Mouse (Mus musculus): ENCODE measurements at regions not wholly inside any gene's neighbourhood (a gene's known extent, or its start where the extent isn't known, plus 50 kb on each side); places are given as distances from the start of the nearest gene placed in this dataset.
A peak's percentile ranks its signal among the peaks of the same experiment; 100 is the strongest.

DNA sequence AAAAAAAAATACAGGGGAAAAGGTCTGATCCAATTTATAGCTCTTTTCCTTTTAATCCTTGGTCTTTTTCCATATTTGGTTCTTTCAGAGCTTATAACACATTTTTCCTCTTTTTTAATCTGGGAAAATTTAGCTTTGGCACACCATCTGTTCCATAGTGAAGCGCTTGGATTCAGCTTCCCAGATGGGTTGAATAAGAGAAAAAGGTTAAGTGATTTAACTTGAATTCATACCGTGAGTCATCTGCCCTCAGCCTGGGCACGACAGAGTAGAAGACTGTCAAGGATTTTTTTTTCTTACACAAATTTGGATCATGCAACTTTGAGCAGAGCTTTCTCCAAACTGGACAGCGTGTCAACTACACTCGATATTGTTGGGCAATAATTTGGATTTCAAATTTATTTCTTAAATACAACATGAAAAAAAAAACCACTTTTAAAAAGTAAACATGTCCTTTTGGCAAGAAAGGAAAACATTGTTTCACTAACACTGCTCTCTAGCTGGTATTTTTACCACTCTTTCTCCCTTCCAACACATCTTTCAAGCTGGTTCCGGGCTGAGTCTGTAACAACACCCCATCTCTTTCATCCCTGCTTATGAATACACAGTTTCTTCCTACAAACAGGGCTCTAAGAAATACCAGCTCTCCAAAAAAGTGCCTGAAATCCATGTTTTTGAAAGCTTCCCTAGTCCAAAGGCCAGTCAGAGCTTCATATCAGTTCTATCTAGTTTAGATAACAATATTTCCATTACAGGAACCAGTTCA, 177.8 kb downstream of the Spry2 start:
- DNase-seq (ENCODE audit: inconsistent age in 2 of 2, low spot score in 1 of 2) = peak in 1 of 2 experiments; percentile 73

DNA sequence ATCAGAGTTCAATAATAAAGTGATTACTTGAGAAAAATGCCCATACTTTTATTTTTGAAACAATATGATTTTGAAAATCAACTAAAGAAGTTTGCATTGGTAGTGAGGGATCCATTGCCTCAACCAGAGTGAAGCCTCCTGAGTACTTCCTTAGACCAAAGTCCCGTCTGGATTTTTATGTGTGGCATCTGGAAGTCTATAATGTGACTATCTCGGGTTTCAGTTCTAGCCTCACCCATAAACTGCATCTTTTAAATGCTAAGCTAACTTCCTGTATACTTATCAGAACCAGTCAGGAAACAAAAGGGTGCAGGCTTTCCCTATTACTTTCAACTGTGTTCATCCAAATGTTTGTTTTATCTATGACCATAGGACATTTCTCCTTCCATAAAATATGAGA, 178.8 kb downstream of the Spry2 start:
- no peak for DNase-seq (ENCODE audit: inconsistent age in 2 of 2, low spot score in 1 of 2)

DNA sequence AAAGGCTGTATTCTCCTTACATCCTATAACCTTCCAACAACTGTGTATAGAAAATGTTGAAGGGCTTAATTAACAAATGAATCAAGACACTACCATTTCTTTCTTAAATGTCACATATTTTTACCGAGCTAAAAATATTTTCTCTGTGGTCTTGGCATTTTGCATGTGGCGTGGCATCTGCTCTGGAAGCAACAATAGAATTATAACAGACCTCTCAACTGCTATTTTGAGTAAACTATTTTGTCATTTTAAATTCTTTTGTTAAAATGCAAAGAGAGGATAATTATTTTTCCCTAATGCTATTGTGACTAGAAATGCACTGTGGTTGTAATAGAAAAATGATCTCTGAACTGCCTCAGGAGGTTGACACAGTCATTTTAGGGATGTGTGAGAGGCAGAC, 187.9 kb downstream of the Spry2 start:
- DNase-seq (ENCODE audit: inconsistent age in 2 of 2, low spot score in 1 of 2) = no peak

DNA sequence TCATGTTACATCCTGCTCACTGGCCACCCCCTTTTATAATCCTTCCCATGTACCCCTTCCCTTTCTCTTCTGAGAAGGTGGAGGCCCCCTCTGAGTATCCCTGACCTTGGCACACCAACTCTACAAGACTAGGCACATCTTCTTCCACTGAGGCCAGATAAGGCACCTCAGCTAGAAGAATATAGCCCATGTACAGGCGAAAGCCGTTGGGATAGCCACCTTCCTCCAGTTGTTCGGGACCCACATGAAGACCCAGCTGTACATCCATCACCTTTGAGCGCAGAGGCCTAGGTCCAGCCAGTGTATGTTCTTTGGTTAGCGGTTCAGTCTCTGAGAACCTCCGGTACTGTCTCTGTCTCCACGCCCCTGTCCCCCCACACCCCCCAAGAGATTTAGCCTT, 189.9 kb downstream of the Spry2 start:
- DNase-seq (ENCODE audit: inconsistent age in 2 of 2, low spot score in 1 of 2) = no peak

DNA sequence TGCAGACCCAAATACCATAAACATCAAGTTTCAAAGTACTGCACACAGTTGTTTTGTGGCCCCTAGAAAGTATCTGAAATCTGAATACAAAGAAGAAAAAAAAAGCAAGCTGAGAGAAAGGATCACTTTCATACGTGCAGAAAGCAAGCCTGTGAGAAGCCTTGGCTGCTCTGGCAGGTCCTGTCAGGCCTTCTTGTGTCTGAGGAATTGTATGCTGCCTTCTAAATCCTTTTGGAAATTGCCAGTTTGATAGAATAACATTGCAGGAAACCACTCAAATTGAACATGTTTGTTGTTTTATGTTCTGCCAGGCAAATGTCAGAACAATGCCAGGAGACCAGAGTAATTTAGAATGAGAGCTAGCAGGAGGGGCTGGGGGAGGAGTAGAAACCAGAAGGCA, 198.0 kb downstream of the Spry2 start:
- DNase-seq (ENCODE audit: inconsistent age in 2 of 2, low spot score in 1 of 2) = no peak

DNA sequence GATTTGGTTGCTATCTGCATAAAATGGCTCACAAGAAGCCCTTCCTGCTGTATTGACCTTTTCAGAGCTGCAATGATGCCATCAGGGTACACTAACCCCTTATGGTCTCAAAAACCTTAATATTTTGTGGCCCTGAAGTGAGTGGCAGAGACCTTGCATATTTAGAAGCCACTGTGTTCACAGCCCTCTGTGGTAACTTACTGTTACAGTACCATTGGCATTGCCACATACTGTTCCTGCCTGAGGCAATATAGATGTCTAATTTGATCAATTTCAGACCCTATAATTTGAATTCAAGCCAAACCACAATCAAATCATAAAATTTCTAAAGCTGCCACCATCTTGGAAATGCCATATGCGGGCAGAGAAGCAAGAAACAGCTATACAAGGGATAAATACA, 198.5 kb downstream of the Spry2 start:
- no peak for DNase-seq (ENCODE audit: inconsistent age in 2 of 2, low spot score in 1 of 2)

DNA sequence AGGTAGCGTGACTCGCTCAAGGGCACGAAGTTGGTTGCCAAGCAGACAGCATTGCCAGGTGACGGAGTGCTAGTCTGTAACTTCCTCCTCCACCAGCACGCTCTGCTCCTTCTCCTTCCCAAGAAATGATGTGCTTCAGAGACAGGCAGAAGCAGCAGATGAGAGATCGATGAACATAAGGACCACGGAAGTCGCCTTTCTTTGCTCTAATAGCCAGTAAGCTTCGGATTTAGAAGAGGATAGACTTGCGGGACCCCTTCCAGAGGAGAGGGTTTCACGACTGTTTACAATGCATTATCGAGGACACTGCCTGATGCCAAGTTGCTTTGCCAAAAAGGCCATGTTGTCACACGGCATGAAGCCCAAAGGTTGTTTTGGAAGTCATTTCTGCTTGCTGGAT, 199.2 kb downstream of the Spry2 start:
- DNase-seq (ENCODE audit: inconsistent age in 2 of 2, low spot score in 1 of 2) = peak in 1 of 2 experiments; percentile 30

DNA sequence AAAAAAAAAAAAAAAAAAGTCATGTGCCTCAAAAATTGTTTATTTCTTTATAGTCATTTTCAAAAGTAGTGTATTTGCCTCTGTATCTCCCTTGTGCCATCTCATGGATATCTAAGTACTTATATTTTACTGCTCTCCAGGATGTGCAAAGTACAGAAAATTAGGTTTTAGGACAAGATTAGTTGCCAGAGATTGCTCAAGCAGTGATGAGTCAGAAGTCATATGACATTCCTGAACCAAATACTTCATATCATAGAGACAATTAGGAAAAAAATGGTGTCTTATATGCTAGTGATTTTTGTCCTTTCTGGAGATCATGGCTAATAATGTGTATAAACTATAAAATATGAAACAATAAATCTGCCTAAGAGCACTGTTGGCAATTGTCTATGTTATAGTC, 201.7 kb downstream of the Spry2 start:
- DNase-seq (ENCODE audit: inconsistent age in 2 of 2, low spot score in 1 of 2) = no peak

DNA sequence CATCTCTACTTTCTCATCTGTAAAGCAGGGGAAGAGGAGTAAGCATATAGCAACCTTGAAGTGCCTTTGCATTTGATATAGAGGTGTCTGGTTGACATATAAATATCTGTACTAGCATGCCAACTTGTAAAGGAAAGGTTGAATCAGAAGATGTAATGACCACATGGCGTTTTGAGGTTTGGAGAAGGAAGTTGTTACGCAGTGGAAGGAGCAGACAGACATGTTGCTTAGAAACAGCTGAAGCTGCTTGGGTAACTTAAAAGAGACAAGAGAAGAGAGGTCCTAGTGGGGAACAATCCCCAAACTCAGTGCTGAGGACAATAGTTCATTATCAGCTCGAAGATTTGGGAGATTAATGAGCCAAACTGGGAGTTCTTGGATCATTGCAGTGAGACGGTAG, 202.9 kb downstream of the Spry2 start:
- no peak for DNase-seq (ENCODE audit: inconsistent age in 2 of 2, low spot score in 1 of 2)

DNA sequence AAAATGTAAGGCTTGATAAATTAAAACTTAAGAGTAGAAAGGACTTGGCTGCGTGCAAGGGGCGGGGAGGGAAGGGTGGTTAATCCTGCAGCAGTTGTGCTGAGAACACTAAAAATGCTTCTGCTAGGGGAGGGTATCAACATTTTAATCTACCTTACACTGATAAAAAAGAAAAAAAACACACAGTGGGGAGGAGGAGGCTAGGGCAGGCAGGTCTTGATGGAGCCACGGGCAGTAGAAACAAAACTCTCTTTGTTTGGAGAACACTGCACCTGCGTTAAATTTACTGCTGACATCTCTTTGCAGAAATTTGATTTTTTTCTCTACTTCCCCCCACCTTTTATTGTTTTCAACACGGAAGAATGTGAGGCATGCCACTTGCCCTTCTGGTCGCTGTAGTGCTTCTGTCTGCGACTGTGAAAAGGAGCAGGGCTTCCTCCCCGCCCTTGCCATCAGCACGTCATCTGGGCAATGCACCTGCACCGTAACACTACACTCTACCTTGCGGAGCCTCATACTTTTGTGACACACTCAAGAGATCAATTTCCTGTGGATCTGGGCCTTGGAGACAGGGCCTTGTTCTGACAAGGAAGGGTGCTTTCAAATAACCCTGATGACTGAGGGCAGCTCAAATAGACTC, 211.7 kb downstream of the Spry2 start:
- DNase-seq (ENCODE audit: inconsistent age in 2 of 2, low spot score in 1 of 2) = no peak

DNA sequence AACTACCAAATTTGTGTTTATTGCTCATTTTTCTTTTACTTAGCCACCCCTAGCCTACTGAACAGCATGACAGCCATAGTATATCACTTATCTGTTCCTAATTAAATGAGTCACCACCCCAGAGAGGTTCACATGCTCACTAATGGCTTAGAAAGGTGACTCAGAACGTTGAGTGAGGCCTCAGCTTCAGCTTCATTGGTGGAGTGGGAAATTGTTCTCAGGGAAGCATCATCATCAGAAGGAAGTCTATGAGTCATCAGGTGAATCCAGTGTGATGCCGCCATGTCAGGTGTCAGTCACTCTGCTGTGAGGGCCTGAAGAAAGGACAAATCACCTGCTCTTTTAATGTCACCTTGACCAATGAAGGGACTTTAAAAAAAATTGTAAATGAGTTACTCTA, 212.3 kb downstream of the Spry2 start:
- no peak for DNase-seq (ENCODE audit: inconsistent age in 2 of 2, low spot score in 1 of 2)

DNA sequence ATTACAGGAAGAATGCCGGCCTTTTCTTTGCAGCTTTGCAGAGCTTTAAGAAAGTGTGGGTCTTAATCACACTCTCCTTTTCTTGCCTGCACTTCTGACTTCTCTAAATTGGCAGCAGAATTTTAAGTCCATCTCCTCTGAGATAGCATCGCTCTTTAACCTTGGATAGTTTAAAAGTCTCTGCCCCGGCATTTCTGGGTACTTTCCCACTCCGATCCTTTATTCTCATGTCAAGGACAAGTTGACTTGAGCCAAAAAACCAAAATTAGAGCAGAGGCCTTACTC, 220.0 kb downstream of the Spry2 start:
- peak; percentile 45 to 89 for DNase-seq (ENCODE audit: inconsistent age in 2 of 2, low spot score in 1 of 2)

DNA sequence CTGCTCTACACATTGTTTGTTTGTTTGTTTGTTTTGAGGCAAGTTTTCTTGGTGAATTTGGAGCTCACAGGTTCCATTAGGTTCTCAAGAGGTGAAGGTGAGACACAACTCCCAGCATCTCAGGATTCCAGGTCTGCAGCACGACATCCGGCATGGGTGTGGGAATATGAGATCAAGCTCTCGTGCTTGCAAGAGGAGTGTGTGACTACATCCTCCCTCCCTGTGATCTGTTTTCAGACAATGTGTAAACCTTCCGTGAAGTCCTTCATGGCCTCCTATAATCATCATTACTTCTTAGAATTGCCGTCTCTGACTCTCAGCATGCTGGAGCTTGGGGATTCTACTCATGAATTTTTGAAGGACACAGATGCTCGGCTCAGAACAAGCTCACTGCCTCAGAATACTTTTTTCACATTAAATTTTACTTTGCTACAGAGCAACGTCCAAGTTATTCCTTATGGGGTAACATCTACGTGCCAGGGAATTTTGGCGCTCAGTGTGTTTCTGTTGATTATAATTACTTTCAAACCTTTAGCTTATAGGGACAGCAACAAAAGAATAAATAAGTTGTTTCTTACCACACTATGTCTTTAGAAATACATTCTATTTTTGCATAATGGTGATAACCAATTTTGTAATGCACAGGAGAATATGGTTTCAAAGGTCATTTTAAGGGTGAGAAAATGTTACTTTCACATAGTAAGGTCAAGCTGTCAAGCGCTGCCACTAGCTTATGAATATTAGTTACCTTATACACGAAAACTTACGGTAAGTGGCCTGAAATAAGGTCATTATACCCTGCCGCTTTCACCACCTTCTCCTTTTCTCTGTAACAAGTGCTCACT, 220.6 kb downstream of the Spry2 start:
- DNase-seq (ENCODE audit: inconsistent age in 2 of 2, low spot score in 1 of 2) = peak in 1 of 2 experiments; percentile 63

DNA sequence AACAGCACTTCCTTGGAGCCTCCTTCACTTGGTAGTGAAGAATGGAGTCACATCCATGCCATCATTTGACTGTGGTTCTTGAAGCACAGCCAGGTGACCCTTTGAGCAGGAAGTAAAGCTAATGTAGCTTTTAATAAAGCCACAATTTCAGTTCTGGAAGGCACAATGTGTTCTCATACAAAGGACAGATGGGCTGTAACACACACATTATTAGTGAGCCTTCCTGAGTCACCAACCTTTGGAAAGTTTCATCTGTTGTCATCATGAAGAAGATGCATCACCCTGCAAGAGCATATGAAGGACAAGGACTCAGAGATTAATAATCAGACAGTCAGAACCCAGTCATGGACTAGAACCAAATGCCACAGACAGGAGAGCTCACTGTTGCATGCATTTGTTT, 221.6 kb downstream of the Spry2 start:
- peak; percentile 55 to 84 for DNase-seq (ENCODE audit: inconsistent age in 2 of 2, low spot score in 1 of 2)

DNA sequence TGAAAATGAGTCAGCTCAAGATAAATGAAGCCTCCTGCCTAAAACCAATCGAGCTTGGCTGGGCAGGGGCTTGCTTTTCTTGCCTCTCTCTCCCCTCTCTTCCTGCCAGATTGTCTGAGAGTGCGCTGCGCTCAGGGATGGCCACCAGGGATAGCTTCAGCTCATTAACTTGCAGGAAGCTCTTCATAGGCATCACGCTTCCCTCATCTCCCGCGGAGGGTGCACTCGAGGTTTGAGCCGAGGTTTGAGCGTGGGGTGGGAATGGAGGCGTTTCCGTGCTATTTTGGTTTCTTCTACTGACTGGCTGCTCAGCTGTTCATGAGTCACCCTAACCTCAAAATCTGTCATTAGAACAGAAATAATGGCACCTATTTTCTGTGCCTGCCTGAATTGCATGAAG, 227.7 kb downstream of the Spry2 start:
- DNase-seq (ENCODE audit: inconsistent age in 2 of 2, low spot score in 1 of 2) = peak; percentile 16 to 84

DNA sequence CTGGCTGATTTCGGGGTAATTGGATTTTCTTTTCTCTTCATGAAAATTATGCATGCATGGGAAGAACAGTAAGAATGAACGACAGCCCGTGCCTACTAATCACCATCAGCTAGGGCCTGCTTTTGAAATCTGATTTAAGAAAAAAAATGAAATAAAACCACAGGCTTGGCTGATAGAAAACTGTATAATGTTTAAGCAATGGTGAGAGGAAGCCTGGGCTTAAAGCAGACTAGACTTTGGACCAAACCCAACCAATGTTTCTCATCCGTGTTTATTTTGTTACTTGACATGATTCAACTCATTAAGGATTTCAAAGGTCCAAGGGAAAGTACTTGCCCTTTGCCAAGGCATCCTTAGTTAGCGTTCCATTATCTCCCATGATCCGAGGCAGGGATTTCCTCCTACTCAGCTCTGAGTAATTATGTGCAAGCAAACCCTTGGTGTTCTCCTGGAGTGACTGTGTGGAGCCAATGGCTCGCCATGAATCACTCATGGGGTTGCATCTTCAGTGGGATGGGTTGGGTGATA, 231.9 kb downstream of the Spry2 start:
- DNase-seq (ENCODE audit: inconsistent age in 2 of 2, low spot score in 1 of 2) = no peak

DNA sequence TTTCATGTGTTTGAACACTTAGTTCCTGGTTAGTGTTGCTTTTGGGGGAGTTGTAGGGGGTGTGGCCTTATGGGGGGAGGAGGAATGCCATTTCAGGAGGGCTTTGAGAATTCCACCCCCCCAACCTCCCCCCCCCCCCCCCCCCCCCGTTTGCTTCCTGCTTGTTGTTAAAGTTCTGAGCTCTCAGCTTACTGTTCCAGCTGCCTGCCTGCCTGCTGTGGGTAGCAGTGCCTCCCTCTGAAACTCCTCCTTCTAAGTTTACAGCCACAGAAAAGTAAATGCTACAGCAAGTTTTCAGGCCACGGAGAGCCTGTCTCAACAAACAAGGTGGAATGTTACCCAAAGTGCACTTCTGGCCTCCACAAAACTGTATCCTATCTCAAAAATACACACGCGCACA, 233.1 kb downstream of the Spry2 start:
- DNase-seq (ENCODE audit: inconsistent age in 2 of 2, low spot score in 1 of 2) = no peak

DNA sequence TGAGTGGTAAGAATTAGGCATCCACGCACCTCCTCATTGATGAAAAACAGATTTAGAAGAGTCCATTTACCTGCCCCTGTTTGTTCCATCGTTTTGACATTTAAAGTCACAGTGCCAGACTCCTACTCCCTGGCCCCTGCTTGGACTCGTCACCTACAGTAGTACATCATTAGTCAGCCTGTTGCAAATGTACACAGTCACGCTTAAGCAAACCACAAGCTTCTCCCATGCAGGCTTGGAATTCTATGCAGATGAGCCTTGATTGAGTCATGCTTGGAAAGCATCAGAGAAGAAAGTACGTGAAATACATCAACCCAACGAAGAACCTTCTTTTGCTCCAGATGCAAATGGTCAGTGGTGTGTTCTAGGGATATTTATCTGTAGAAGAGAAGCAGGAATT, 233.8 kb downstream of the Spry2 start:
- DNase-seq (ENCODE audit: inconsistent age in 2 of 2, low spot score in 1 of 2) = no peak

DNA sequence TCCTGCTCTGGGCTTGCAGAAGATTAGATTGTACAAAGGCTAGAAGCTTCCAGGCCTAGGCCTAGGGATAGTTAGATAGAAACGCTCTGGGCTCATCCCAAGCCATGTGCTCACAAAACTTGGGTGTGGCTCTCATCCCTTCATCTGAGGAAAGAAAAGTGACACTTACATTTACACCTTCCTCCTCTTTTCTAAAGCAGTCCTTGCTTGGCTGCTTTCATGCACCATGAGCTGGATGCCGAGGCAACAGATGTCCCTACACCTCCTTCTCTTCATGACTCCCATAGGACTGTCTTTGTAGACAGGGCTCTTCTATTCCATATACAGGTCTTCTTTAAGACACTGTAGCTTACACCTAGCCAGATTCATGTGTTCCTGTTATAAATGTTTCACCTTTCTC, 238.3 kb downstream of the Spry2 start:
- DNase-seq (ENCODE audit: inconsistent age in 2 of 2, low spot score in 1 of 2) = no peak

DNA sequence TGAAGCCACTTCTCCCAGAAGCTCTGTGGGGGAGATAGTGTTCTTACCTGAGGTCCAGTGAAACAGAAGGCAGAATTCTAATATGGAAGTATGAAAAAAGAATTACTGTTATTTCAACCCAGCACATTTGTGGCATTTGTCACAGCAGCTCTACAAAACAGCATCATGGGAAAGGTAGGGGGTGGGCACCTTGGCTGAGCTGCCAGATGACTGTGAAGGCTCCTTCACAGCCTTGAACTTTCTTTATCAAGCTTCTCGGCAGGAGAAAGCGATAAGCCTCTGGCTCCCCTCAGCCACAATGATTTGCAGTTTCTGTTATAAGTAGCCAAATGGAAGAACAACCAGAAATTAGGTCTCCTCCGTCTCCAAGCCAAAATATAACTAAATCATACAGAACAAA, 249.5 kb downstream of the Spry2 start:
- DNase-seq (ENCODE audit: inconsistent age in 2 of 2, low spot score in 1 of 2) = peak; percentile 23 to 61

DNA sequence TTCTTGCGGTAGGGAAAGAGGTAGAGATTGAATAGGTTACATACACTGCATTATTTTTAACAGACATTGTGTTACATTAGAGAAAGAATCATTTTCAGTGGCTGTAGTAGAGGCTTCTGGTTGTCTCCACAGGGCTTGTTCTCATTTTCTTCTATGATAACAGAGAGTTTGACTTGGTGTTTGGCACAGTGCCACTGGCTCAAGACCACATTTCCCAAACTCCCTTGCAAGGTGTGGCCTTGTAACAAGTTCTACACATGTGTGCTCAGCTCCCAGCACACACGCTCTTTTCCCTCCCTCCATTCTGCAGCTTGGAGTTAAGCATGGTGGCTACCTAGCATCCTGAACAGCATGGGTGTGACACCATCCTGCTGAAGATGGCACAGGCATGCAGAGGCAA, 252.2 kb downstream of the Spry2 start:
- no peak for DNase-seq (ENCODE audit: inconsistent age in 2 of 2, low spot score in 1 of 2)
